Mouse (Mus musculus) stomach, adult 2 months (tissue): Measurements from ENCODE around the gene Atxn2l. TPM values are rescaled to one million over a fixed set of nuclear protein-coding genes. Genes with fewer than 3 reads are reported as not detected.

Experiments used
- polyA plus RNA-seq: library from polyadenylated mRNA; depleted of rRNA; stranded (reverse); fragments of >200 nt; gene quantifications from 2 replicates; pipeline ENCODE4 v1.2.3, GENCODE M21; 2012; rRNA removed

Gene Atxn2l
- polyA plus RNA-seq: 134 and 161 TPM in 2 replicates

GRCm38 (mm10) chr7:126503273-126503878 is at the start of gene Atxn2l:
Gene Atxn2l (minus strand): TSS chr7:126503437.

DNA sequence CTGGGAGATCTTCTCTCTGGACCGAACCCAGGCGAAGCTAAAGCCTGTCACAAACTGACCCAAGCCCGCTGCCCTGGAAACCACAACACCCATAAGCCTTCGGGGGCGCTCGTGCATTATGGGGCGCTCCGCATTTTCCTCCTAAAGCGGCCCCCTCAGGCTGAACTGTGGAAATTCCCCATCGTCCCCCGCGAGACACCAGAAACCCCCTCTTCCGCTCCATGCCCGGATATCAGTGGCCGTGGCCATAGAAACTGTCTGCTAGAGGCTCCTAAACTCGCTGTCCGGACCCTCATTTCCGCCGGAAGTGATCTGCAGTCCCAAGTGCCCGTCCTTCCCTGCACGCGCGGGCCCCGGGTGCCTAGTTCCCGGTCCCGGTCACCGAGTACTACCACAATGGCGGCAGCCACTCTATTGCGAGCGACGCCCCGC is 16.2 kb downstream of the Atxn2l start, which contains the start of gene Tufm:
Tufm (plus strand) TSS at position 310 of the 432 bp plus-strand sequence.

DNA sequence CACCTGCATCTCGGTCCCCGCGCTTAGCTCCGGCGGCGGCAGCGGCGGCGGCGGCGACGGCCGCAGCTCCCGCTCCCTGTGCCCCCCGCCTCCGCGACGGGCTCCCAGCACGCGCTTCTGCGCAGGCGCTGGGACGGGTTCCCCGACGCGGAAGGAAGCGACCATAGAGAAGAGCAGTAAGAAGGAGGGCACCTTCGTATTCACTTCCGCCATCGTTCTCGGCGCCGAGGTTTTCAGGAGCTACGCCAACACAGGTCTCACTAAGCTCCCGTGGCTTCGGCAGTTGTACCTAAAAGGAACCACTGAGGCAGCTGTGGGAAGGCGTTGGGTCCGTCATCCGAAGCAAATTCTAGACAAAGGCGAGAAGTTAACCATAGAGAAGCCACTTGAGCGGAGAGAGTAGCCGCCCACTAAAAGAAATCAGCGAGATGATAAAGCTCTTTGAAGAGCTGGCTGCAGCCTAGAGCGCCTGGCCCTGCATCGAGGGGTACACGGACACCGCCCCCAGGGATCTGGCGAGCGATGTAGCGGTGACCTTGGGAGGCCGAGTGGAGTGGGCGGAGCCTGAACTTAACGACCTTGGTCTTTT is 28.1 kb downstream of the Atxn2l start, which contains the start of gene Sh2b1:
Sh2b1 (minus strand) TSS at position 432 of the 589 bp plus-strand sequence.

GRCm38 (mm10) chr7:126463004-126463403 is 40.2 kb downstream of the Atxn2l start, which contains the start of gene Atp2a1:
Gene Atp2a1 (minus strand): TSS chr7:126463108.

Other genes with a start within 250 kb of the Atxn2l start
- gene Sbk1, start 230.8 kb downstream of the Atxn2l start, polyA plus RNA-seq: 5.1 and 6.9 TPM in 2 replicates
- 1.6 and 3.5 TPM in 2 replicates for gene Lat, start 133.9 kb downstream of the Atxn2l start, polyA plus RNA-seq
- 64.7 and 73.1 TPM in 2 replicates for gene Spns1, start 126.0 kb downstream of the Atxn2l start, polyA plus RNA-seq
- gene Nfatc2ip, start 106.7 kb downstream of the Atxn2l start, polyA plus RNA-seq: 1.9 and 2.5 TPM in 2 replicates
- 0.05 and 0.10 TPM in 2 replicates for gene Cd19, start 88.5 kb downstream of the Atxn2l start, polyA plus RNA-seq
- gene Rabep2, start 74.7 kb downstream of the Atxn2l start, polyA plus RNA-seq: 13.3 and 15.6 TPM in 2 replicates
- 49.4 and 66.2 TPM in 2 replicates for gene Atp2a1, start 40.3 kb downstream of the Atxn2l start, polyA plus RNA-seq
- gene Sh2b1, start 28.0 kb downstream of the Atxn2l start, polyA plus RNA-seq: 28.7 and 30.8 TPM in 2 replicates
- 70.6 and 75.3 TPM in 2 replicates for gene Tufm, start 16.1 kb downstream of the Atxn2l start, polyA plus RNA-seq
- gene Eif3c, start 63.0 kb upstream of the Atxn2l start, polyA plus RNA-seq: 57.5 and 61.4 TPM in 2 replicates
- 1.5 and 3.4 TPM in 2 replicates for gene Apobr, start 81.5 kb upstream of the Atxn2l start, polyA plus RNA-seq
- gene Cln3, start 82.4 kb upstream of the Atxn2l start, polyA plus RNA-seq: 36.6 and 38.8 TPM in 2 replicates
- gene Il27, start 91.5 kb upstream of the Atxn2l start, polyA plus RNA-seq: 0.12 TPM in 1 of 2 replicates, not detected in the other
- gene Nupr1, start 127.4 kb upstream of the Atxn2l start, polyA plus RNA-seq: 21.6 and 37.2 TPM in 2 replicates
- gene Sgf29, start 145.9 kb upstream of the Atxn2l start, polyA plus RNA-seq: 35.5 and 43.7 TPM in 2 replicates
- 3.5 and 5.1 TPM in 2 replicates for gene Sult1a1, start 173.0 kb upstream of the Atxn2l start, polyA plus RNA-seq
- gene Bola2, start 192.0 kb upstream of the Atxn2l start, polyA plus RNA-seq: 26.1 and 37.1 TPM in 2 replicates
- gene Slx1b, start 192.3 kb upstream of the Atxn2l start, polyA plus RNA-seq: 8.4 and 8.8 TPM in 2 replicates
- 21.9 and 41.2 TPM in 2 replicates for gene Coro1a, start 204.3 kb upstream of the Atxn2l start, polyA plus RNA-seq